Comparison of ENCODE assay signal across 8 mouse cellular contexts in genomic region chr7:28961584-28961926, GRCm38 (mm10). TPM values are rescaled to one million over a fixed set of nuclear protein-coding genes. Genes with fewer than 3 reads are reported as not detected.
DNase-seq lines count a peak whose midpoint lies in the region; ATAC-seq and TF ChIP-seq lines count a peak whose summit lies in the region.

No protein-coding gene starts in this region.

- DNase-seq in spleen, adult 2 months (ENCODE audit: low read depth in 1 of 2, low spot score in 2 of 2), result no peak
- DNase-seq in spleen, adult 12 weeks (ENCODE audit: low spot score), result no peak
- DNase-seq in embryo, embryonic 11 days, result no peak
- no peak for DNase-seq in urinary bladder, postnatal 14 days (ENCODE audit: low spot score)

- TF ChIP-seq POLR2A in spleen, adult 2 months (IDR thresholded peaks at IDR 0.05; ENCODE audit: low read depth, low read length), result no peak

- H3K4me2 ChIP-seq in limb, embryonic 15.5 days, result peak overlapping the region; percentile 79
- H3K4me2 ChIP-seq in stomach, embryonic 16.5 days (ENCODE audit: low read depth, low read length), result peak overlapping the region; percentile 97

- WGBS in spleen, adult 2 months, result under 1% methylated on average over 7 of the region's 7 CpGs
- under 1% methylated on average over 7 of the region's 7 CpGs for WGBS in limb, embryonic 15.5 days
- WGBS in stomach, embryonic 16.5 days, result under 1% methylated on average over 7 of the region's 7 CpGs

- no peaks in the 10 kb centered on the region for H3K9me3 ChIP-seq in erythroblast, embryonic 14.5 days (ENCODE audit: control insufficient read depth, low read length)
- no peaks in the 10 kb centered on the region for H3K9me3 ChIP-seq in limb, embryonic 15.5 days
- no peaks in the 10 kb centered on the region for H3K9me3 ChIP-seq in stomach, embryonic 16.5 days (replicated peaks; ENCODE audit: control insufficient read depth, low read length)

- H3K4me1 ChIP-seq in erythroblast, embryonic 14.5 days (ENCODE audit: control insufficient read depth), result peaks cover 69% of the 10 kb centered on the region
- H3K4me1 ChIP-seq in spleen, adult 2 months (ENCODE audit: control insufficient read depth, insufficient read depth, insufficient read length), result peaks cover 6% of the 10 kb centered on the region; the same call in 1 of the 2 replicates
- H3K4me1 ChIP-seq in limb, embryonic 15.5 days, result peaks cover 50% of the 10 kb centered on the region
- peaks cover 35% of the 10 kb centered on the region for H3K4me1 ChIP-seq in stomach, embryonic 16.5 days (ENCODE audit: control insufficient read depth, insufficient read depth, low read length)

- no peak for TF ChIP-seq CTCF in spleen, adult 2 months (IDR thresholded peaks at IDR 0.05; ENCODE audit: extremely low read depth, insufficient read depth, insufficient read length, insufficient replicate concordance)

- no peak for ATAC-seq in erythroblast, adult 5-6 weeks (replicated peaks; ENCODE audit: low FRiP score, poor library complexity, severe bottlenecking)
- no peak for ATAC-seq in limb, embryonic 15.5 days (ENCODE audit: insufficient number of reproducible peaks, low FRiP score, low TSS enrichment, low read depth)
- no peak for ATAC-seq in stomach, embryonic 16.5 days (ENCODE audit: insufficient read depth, low FRiP score)

- peak overlapping the region; percentile 94 for H3K27ac ChIP-seq in spleen, adult 2 months (ENCODE audit: insufficient read depth, low read length)
- peak overlapping the region; percentile 92 for H3K27ac ChIP-seq in limb, embryonic 15.5 days
- peak overlapping the region; percentile 95 for H3K27ac ChIP-seq in stomach, embryonic 16.5 days (ENCODE audit: low read length)

- no peaks in the 10 kb centered on the region for H3K27me3 ChIP-seq in erythroblast, embryonic 14.5 days (ENCODE audit: control insufficient read depth)
- no peaks in the 10 kb centered on the region for H3K27me3 ChIP-seq in spleen, adult 2 months (ENCODE audit: control insufficient read depth, insufficient read depth, low read length)
- no peaks in the 10 kb centered on the region for H3K27me3 ChIP-seq in limb, embryonic 15.5 days
- H3K27me3 ChIP-seq in stomach, embryonic 16.5 days (ENCODE audit: control insufficient read depth, insufficient read depth, low read length), result no peaks in the 10 kb centered on the region

- peaks cover 37% of the 10 kb centered on the region for H3K36me3 ChIP-seq in erythroblast, embryonic 14.5 days (ENCODE audit: control insufficient read depth)
- H3K36me3 ChIP-seq in spleen, adult 2 months (ENCODE audit: control insufficient read depth, insufficient read depth, low read length), result no peaks in the 10 kb centered on the region
- H3K36me3 ChIP-seq in limb, embryonic 15.5 days, result no peaks in the 10 kb centered on the region
- H3K36me3 ChIP-seq in stomach, embryonic 16.5 days (ENCODE audit: control insufficient read depth, insufficient read depth, low read length), result no peaks in the 10 kb centered on the region

- H3K9ac ChIP-seq in limb, embryonic 15.5 days, result peak overlapping the region; percentile 98
- peak overlapping the region; percentile 100 for H3K9ac ChIP-seq in stomach, embryonic 16.5 days (ENCODE audit: low read length)

- H3K4me3 ChIP-seq in erythroblast, embryonic 14.5 days (replicated peaks), result peak overlapping the region; percentile 99
- peak overlapping the region; percentile 99 for H3K4me3 ChIP-seq in spleen, adult 2 months (ENCODE audit: extremely low read depth, insufficient read depth, insufficient read length)
- peak overlapping the region; percentile 99 for H3K4me3 ChIP-seq in limb, embryonic 15.5 days
- H3K4me3 ChIP-seq in stomach, embryonic 16.5 days (replicated peaks; ENCODE audit: low read length), result peak overlapping the region; percentile 100

RNA-seq across cellular contexts. Expression of gene Actn4, which starts 0.6 kb away (rescaled TPM):
- polyA plus RNA-seq in erythroblast, embryonic 14.5 days (2012), result 86.9 and 109 TPM in 2 replicates
- total RNA-seq in erythroblast, adult 5-6 weeks (2015; ENCODE audit: low replicate concordance), result 42.0 and 55.3 TPM in 2 replicates
- total RNA-seq in erythroblast, adult 5-6 weeks (2017; ENCODE audit: low replicate concordance), result 45.1 and 45.4 TPM in 2 replicates
- 156 and 192 TPM in 2 replicates for polyA plus RNA-seq in spleen, adult 2 months (2012; rRNA removed)
- polyA plus RNA-seq in limb, embryonic 15.5 days (2015; fragmentation: Nextera tagmentation; extraction: Ambion mirVana), result 347 and 359 TPM in 2 replicates
- 413 and 449 TPM in 2 replicates for polyA plus RNA-seq in stomach, embryonic 16.5 days (2015; fragmentation: Nextera tagmentation; extraction: Ambion mirVana)

RNA-seq across cellular contexts. Expression of gene Eif3k, which starts 20.1 kb away (rescaled TPM):
- polyA plus RNA-seq in erythroblast, embryonic 14.5 days (2012), result 17.8 and 48.0 TPM in 2 replicates
- 50.7 and 81.1 TPM in 2 replicates for total RNA-seq in erythroblast, adult 5-6 weeks (2015; ENCODE audit: low replicate concordance)
- 115 and 133 TPM in 2 replicates for total RNA-seq in erythroblast, adult 5-6 weeks (2017; ENCODE audit: low replicate concordance)
- polyA plus RNA-seq in spleen, adult 2 months (2012; rRNA removed), result 218 and 234 TPM in 2 replicates
- polyA plus RNA-seq in limb, embryonic 15.5 days (2015; fragmentation: Nextera tagmentation; extraction: Ambion mirVana), result 372 and 387 TPM in 2 replicates
- 339 and 345 TPM in 2 replicates for polyA plus RNA-seq in stomach, embryonic 16.5 days (2015; fragmentation: Nextera tagmentation; extraction: Ambion mirVana)

RNA-seq across cellular contexts. Expression of gene Map4k1, which starts 20.3 kb away (rescaled TPM):
- polyA plus RNA-seq in erythroblast, embryonic 14.5 days (2012), result 8.4 and 11.7 TPM in 2 replicates
- 5.6 and 6.7 TPM in 2 replicates for total RNA-seq in erythroblast, adult 5-6 weeks (2015; ENCODE audit: low replicate concordance)
- 11.3 and 11.8 TPM in 2 replicates for total RNA-seq in erythroblast, adult 5-6 weeks (2017; ENCODE audit: low replicate concordance)
- polyA plus RNA-seq in spleen, adult 2 months (2012; rRNA removed), result 174 and 236 TPM in 2 replicates
- polyA plus RNA-seq in limb, embryonic 15.5 days (2015; fragmentation: Nextera tagmentation; extraction: Ambion mirVana), result 7.2 and 7.6 TPM in 2 replicates
- 7.9 and 8.4 TPM in 2 replicates for polyA plus RNA-seq in stomach, embryonic 16.5 days (2015; fragmentation: Nextera tagmentation; extraction: Ambion mirVana)

Comparison
In these comparisons a context has a peak if more than half of its experiments do, and no peak if none do; other contexts are left out.
1. RNA of gene Map4k1, which starts 20.3 kb away (polyA plus RNA-seq): 174 to 236 TPM in spleen, adult 2 months; 8.4 to 11.7 TPM in erythroblast, embryonic 14.5 days, 7.9 to 8.4 TPM in stomach, embryonic 16.5 days and 7.2 to 7.6 TPM in limb, embryonic 15.5 days; every median in the first group is over 10 times any median in the second.
2. Peak in every context shown above with its lines, with median percentiles within 50 percentile points of each other: H3K4me3 ChIP-seq and H3K27ac ChIP-seq.